Mouse (Mus musculus): Measurements from ENCODE around the gene Man2b2.

Gene Man2b2

DNA sequence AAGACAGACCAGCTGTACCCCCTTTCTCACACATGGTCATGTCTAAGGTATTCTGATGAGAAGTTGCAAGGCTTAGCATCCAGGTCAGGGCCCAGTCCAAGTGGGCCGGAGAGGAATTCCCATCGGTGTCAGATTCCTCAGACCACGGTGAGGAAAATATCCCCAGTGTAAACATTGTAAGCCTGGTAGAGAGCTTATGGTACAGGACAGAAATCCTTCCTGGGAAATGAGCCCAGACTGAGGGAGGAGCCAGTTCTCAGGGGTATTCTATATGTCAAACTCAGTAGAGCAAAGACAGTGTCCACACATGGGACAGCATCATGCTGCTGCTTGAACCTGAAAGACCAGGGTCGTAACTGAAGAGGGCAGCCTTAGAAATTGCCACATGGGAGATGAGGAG, 70.6 kb downstream of the Man2b2 start:
- no peak for DNase-seq

GRCm38 (mm10) chr5:36757033-36757432, 73.4 kb downstream of the Man2b2 start:
- DNase-seq, result no peak
